Mouse (Mus musculus) urinary bladder, postnatal 10 days (tissue): ENCODE measurements around the gene Rbl2.

Source experiments
- DNase-seq: peaks from one replicate; pipeline ENCODE4 v3.0.0; 2022; ENCODE audit warnings: low spot score

The Rbl2 gene

GRCm38 (mm10) chr8:91069834-91070233, at the start of gene Rbl2:
TSS of gene Rbl2 (plus strand) at chr8:91070057.
- peak; percentile 82 for DNase-seq

DNA sequence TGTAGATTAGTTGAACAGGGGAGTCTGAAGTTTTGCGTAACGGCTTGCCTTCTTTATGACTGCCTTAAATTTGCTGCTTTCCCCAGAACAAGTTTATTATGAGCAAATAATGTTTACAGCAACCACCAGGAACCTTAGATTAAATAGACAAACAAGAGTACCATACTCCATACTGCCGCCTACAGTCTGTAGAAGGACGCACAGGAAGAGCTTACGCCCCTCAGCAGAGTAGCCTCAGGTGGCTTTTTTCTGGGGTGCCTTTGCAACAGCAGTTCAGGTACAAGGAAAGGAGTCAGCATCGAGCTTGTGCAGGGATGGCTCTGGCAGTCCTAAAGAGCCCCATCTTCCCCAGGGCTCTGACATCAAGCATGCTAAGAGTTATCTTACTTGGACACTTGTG, 35.4 kb upstream of the Rbl2 start:
- DNase-seq = no peak

DNA sequence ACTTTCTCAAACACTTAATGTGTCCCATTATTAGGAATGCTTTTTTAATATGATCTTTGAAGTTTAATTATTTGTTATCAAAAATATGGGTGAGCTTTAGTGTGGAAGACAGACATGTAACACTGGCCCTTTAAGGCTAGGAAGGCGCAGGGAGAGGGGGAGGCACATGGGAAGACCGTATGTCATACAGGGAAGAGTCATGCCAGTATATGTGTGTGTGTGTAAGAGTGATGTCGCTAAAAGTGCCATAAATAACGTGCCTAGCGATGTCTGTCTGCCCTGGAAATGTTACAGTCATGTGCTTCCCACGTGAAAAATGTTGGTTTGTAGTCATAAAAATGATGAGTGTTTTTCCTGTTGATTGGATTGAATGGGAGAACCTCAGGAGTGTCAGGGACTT, 33.0 kb upstream of the Rbl2 start:
- DNase-seq = no peak

DNA sequence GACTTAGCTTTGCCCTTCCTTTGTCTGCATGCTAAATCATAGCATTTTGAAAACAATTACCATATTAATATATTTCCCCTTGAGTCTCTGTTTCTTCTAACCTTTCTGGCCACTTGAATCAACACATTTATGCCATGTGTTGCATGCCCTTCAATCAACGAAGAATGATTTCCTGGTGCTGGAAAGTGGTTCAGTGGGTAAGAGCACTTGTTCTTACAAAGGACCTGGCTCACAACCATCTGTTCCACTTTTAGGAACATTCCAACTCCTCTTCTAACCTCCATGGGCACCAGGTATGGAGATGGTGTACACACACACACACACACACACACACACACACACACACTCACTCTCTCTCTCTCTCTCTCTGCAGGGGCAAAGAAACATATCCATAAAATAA, 31.2 kb upstream of the Rbl2 start:
- DNase-seq = no peak

DNA sequence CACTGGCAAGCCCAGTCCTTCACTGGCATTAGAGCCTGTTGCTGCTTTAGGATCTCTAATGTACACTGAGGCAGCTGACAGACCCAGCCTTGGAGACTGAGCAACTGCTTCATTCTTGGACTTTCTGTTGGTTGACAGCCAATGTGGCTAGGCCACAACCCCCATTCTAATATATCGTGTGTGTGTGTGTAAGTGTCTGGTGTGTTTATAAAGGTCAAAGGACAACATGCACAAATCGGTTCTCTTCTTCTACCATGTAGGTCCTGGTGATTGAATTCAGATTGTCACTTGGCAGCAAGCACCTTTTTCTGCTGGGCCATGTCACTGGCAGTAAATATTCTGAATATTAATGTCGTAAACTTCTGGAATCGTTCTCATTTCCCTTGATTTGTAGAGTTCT, 23.5 kb upstream of the Rbl2 start:
- no peak for DNase-seq

- no peak for DNase-seq
These were observed 18.8 kb upstream of the Rbl2 start for GRCm38 (mm10) chr8:91051037-91051436.

GRCm38 (mm10) chr8:91054418-91054817, 15.4 kb upstream of the Rbl2 start:
- DNase-seq = no peak

GRCm38 (mm10) chr8:91056848-91057247, 13.0 kb upstream of the Rbl2 start:
- DNase-seq = no peak

DNA sequence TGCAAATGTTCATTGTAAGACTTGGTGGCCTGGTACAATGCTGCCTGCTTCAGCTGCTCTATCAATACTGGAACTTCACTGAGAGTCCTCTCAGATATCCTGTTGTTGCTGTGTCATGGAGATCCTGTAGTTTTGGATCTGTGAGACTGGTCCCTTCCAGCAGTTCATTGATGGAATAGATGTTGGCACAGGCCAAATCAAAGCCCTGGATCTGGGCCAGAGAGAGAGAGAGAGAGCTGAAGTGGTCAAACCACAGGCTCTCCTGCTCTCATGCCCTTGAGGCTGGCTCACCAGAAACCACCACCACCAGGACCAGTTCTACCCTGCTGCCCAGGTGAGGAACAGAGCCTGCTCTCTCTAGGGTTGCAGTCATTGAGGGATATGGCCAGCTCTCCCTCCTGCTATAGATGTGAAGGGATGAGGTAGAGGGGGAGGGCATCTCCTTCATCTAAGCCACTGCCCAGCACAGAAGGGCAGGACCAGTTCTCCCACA, 10.7 kb upstream of the Rbl2 start:
- DNase-seq = no peak

GRCm38 (mm10) chr8:91059884-91060510, 9.9 kb upstream of the Rbl2 start:
- no peak for DNase-seq

GRCm38 (mm10) chr8:91060555-91061471, 9.0 kb upstream of the Rbl2 start:
- DNase-seq = no peak

GRCm38 (mm10) chr8:91065179-91065578, 4.7 kb upstream of the Rbl2 start:
- no peak for DNase-seq

GRCm38 (mm10) chr8:91069407-91069806, 450 bp upstream of the Rbl2 start:
- DNase-seq = no peak

DNA sequence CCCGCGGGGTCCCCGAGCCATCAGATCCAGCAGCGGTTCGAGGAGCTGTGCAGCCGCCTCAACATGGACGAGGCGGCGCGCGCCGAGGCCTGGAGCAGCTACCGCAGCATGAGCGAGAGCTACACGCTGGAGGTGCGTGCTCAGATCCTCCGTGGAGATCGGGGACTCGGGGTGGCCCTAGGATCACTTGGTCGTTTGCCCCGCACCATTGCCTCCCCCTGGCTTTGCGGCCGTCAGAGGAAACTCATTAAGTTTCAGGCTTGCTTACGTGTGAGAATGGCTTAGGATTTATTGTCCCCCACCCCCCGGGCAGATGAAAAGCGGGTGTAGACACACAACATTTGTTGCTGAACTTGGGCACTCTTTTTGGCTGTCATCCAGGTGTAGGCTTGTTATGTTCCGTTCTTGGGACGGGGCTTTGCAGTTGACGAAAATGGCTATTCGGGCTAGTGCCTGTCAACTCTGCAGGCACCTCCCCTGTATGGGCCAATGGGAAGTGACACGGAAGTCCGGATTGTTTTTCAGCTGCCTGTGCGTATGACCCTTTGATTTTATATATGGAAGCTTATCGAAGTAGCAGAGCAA, 510 bp downstream of the Rbl2 start:
- peak; percentile 17 for DNase-seq

DNA sequence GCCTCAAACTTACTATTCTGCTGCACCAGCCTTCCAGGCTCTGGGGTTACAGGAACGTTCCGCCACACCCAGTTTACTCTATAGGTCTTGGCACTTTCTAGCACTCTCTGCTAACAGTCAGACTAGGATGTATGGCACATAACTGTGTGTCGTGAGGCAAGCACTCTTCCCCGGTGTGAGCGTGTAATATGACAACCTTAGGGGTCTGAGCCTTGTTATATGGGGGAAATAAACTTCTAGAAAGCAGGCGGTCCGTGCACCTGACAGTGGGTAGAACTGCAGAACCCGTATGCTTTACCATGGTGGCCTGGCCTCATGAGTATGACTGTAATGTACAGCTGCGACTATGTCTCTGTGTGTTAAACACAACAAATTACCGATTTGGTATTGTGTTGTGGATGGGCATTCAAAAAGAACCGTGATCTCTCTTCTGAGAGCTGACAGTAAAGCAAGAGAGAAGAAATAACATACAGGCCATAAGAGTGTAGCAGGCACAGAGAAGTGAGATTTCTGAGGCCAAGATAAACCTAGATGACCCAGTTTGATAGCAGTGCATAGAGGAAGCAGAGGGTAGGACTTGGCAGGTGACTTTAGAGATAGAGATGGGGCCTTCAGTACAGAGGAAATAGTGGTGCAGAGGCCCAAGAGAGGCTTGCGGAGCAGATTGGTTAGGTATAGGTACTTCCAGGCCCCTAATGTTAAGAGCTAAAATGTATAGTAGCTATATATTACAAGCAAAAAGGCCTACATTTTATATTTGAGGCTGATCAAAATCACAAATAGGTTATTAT, 7.4 kb downstream of the Rbl2 start:
- DNase-seq = no peak

DNA sequence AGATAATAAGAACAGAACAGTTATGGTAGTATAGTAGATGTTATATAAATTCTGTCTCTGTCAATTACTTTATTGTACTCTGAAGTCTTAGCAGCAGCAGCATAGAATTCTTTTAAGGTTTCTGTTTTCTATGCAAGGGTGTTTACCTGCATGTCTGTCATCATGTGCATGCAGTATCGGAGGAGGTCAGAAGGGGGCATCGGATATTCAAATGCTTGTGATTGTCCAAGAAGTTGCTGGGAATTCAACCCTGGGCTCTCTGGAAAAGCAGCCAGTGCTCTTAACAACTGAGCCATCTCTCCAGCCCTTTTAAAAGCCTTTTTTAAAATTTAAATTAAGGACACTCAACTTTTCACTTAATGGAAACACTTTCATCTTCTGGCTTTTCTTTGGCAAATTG, 9.8 kb downstream of the Rbl2 start:
- DNase-seq = no peak

DNA sequence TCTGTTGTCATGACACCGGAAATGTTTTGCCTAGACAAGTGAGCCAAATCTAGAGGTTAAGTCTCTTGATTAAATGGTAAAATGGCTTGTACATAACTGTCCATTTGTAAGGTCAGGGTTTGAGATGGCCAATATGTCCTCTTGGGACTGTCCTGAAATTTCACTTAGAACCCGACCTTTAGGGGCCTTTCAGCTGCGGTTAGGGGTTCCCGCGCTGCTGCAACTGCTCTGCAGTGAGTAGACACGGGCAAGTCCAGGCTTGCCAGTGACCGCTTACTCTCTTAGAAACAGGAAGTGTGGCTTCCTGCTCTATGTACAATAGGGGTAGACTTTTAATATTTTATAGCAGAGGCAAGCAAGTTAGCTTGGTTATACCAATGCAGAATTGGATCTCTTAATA, 12.1 kb downstream of the Rbl2 start:
- DNase-seq = no peak

DNA sequence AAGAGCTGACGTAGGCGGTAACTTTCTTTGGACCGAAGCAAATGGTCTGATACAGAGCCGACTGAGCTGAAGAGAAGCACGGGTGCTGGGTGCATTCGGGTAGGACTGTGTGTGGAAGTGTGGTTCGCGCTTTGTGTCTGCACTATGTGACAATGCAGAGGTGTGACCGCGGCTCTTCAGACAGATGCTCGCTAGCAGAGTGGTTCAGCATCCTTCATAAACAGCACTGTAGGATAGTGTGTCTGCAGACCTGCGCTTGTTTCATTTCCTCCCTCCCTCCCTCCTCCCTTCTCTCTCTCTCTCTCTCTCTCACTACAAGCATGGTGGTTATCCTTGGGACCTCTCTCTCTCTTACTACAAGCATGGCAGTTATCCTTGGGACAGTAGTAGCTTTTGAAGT, 12.6 kb downstream of the Rbl2 start:
- no peak for DNase-seq

DNA sequence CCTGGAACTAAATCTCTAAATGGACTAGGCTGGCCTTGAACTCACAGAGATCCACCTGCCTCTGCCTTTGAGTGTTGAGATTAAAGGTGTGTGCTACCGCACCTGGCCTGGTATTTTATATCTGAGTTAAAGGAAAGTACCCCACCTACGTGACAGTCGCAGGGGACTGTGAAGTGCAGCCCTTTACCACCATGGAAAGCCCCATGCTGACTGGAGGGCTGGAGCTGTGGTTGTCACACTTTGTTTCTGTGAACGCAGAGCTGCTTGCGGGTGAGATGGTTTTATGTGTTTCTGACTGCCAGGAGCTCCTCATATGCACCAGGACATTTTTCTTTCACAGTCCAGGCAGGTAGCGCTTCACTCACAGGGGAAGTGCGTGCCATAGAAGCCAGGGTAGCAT, 18.6 kb downstream of the Rbl2 start:
- DNase-seq = no peak

GRCm38 (mm10) chr8:91089601-91090000, 19.7 kb downstream of the Rbl2 start:
- no peak for DNase-seq

- no peak for DNase-seq
These were observed 24.3 kb downstream of the Rbl2 start for GRCm38 (mm10) chr8:91094135-91094534.

DNA sequence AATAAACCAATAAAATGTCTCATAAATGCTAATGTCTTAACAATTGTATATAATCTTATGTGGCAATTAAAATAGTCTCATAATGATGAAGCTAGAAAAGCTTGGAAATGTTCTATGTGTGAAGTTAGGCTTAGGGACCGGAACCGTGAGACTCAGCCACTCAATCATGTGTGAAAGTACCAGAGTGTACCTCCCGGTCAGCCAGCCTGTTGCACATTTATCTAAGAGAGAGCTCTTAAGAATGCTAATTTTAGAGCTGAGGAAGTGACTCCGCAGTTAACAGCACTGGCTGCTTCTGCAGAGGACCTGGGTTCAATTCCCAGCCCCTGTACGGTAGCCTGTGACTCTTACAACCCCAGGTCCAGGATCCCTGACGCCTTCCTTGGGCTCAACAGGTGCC, 28.2 kb downstream of the Rbl2 start:
- no peak for DNase-seq
